Mouse (Mus musculus) lung, adult 2 months (tissue): ENCODE measurements around the gene Cadm4.

ENCODE experiments used
- CTCF ChIP-seq: fragments of 200-500 bp; IDR thresholded peaks from 2 replicates; pipeline ENCODE4 v1.5.1; 2011; ENCODE audit warnings: mild to moderate bottlenecking, low read length, control low read depth; ENCODE audit not compliant: insufficient read depth
- POLR2A ChIP-seq: fragments of 200-500 bp; IDR thresholded peaks from 2 replicates; pipeline ENCODE4 v1.6.1; 2011; ENCODE audit warnings: low read depth, mild to moderate bottlenecking, control low read depth, low read length, borderline replicate concordance; ENCODE audit errors: extremely low read depth

DNA sequence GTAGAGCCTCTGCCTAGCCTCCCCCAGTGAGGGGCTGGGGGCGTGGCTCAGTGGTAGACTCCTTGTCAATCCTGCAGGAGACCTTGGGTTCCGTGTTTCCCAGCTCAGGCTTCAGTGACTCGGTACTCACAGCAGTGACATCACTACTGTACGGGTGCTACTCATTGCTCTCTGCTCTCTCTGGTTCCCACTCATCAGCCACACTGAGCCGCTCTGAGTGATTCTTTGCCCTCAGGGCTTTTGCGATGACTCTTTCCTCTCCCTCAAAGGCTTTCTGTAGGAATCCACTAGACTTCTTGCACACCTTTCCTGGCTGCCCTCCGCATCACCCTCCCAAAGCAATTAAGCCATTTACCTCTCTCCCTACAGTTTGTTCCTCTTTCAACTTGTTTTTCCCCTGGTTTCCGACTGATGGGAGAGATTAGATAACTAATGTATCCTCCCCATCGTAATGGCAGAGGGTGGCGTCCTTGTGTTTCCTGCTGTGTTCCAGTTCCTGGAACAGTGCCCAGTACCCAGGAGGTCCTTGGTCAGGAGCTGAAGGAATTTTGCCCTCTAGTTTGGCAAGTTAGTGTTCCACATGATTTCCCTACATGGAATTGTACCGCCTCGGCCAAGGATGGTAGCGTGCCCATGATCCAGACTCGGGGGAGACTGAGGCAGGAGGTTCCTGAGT lies 20.3 kb upstream of the Cadm4 start:
- no peak for TF ChIP-seq CTCF
- no peak for TF ChIP-seq POLR2A
